Mouse (Mus musculus): ENCODE data around the gene Abcb1b. TPM values are rescaled to one million over a fixed set of nuclear protein-coding genes. Genes with fewer than 3 reads are reported as not detected.

Gene Abcb1b
- polyA plus RNA-seq, 1 experiment = 0.27 TPM

DNA sequence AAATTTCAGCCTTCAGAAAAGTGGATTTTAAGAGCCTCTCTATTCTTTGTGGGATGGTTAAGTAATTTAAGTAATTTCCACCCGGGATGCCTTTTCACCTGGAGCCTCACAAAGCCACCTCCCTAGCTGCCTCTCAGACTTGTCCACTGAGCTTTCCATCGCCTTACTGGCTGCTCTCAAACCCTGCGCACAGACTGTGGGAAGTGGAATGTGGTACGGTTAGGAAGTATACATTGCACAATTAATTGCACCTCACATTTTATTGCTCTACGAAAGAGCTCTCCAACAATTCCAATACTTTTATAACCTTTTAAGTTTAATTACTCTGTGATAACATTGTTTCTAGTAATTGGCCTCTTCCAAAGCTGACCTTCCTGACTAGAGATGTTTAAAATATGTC lies 68.4 kb downstream of the Abcb1b start:
- WGBS = 23% methylated on average over 5 of the region's 5 CpGs
- H3K27me3 ChIP-seq (ENCODE audit: control insufficient read depth, insufficient read depth, low read length) = no peaks in the 10 kb centered on the region
- TF ChIP-seq POLR2A (IDR thresholded peaks at IDR 0.05; ENCODE audit: low read depth, low read length) (no peak), CTCF (IDR thresholded peaks at IDR 0.05; ENCODE audit: extremely low read depth, insufficient read length, insufficient replicate concordance, low read depth, low read length) (no peak)

GRCm38 (mm10) chr5:8868019-8868418 lies 70.1 kb downstream of the Abcb1b start:
- Histone ChIP-seq H3K36me3 (ENCODE audit: control insufficient read depth, insufficient read depth, low read length) (no peaks in the 10 kb centered on the region), H3K27me3 (ENCODE audit: control insufficient read depth, insufficient read depth, low read length) (no peaks in the 10 kb centered on the region), H3K27ac (ENCODE audit: insufficient read depth, low read depth, low read length) (no peak overlapping the region), H3K4me3 (ENCODE audit: low read depth, low read length) (no peak overlapping the region), H3K4me1 (ENCODE audit: control insufficient read depth, insufficient read depth, insufficient read length, low read length) (peaks cover 1% of the 10 kb centered on the region; the same call in 1 of the 2 replicates)
- TF ChIP-seq CTCF (IDR thresholded peaks at IDR 0.05; ENCODE audit: extremely low read depth, insufficient read length, insufficient replicate concordance, low read depth, low read length) (peak; percentile 8; the same call in 1 of the 2 replicates), POLR2A (IDR thresholded peaks at IDR 0.05; ENCODE audit: low read depth, low read length) (no peak)
- 22% methylated on average over 1 of the region's 1 CpGs for WGBS

More for the DNA sequence above, 68.4 kb downstream of the Abcb1b start:
- H3K4me1 ChIP-seq (ENCODE audit: control insufficient read depth, insufficient read depth, insufficient read length, low read length) = peaks cover 1% of the 10 kb centered on the region; the same call in 1 of the 2 replicates
- no peak overlapping the region for H3K4me3 ChIP-seq (ENCODE audit: low read depth, low read length)
- no peaks in the 10 kb centered on the region for H3K36me3 ChIP-seq (ENCODE audit: control insufficient read depth, insufficient read depth, low read length)
- H3K27ac ChIP-seq (ENCODE audit: insufficient read depth, low read depth, low read length) = no peak overlapping the region

GRCm38 (mm10) chr5:8872979-8873915 lies 75.3 kb downstream of the Abcb1b start:
- Histone ChIP-seq H3K4me3 (ENCODE audit: low read depth, low read length) (no peak overlapping the region), H3K4me1 (ENCODE audit: control insufficient read depth, insufficient read depth, insufficient read length, low read length) (no peaks in the 10 kb centered on the region), H3K36me3 (ENCODE audit: control insufficient read depth, insufficient read depth, low read length) (no peaks in the 10 kb centered on the region), H3K27ac (ENCODE audit: insufficient read depth, low read depth, low read length) (no peak overlapping the region), H3K27me3 (ENCODE audit: control insufficient read depth, insufficient read depth, low read length) (no peaks in the 10 kb centered on the region)
- TF ChIP-seq POLR2A (IDR thresholded peaks at IDR 0.05; ENCODE audit: low read depth, low read length) (no peak), CTCF (IDR thresholded peaks at IDR 0.05; ENCODE audit: extremely low read depth, insufficient read length, insufficient replicate concordance, low read depth, low read length) (no peak)
- WGBS = 76% methylated on average over 6 of the region's 6 CpGs

- WGBS = 76% methylated on average over 2 of the region's 2 CpGs
- H3K36me3 ChIP-seq (ENCODE audit: control insufficient read depth, insufficient read depth, low read length) = no peaks in the 10 kb centered on the region
- TF ChIP-seq POLR2A (IDR thresholded peaks at IDR 0.05; ENCODE audit: low read depth, low read length) (no peak), CTCF (IDR thresholded peaks at IDR 0.05; ENCODE audit: extremely low read depth, insufficient read length, insufficient replicate concordance, low read depth, low read length) (no peak)
- H3K27me3 ChIP-seq (ENCODE audit: control insufficient read depth, insufficient read depth, low read length) = no peaks in the 10 kb centered on the region
- H3K27ac ChIP-seq (ENCODE audit: insufficient read depth, low read depth, low read length) = no peak overlapping the region
- no peak overlapping the region for H3K4me3 ChIP-seq (ENCODE audit: low read depth, low read length)
- no peaks in the 10 kb centered on the region for H3K4me1 ChIP-seq (ENCODE audit: control insufficient read depth, insufficient read depth, insufficient read length, low read length)
Observed at GRCm38 (mm10) chr5:8877086-8877485, 79.1 kb downstream of the Abcb1b start.

GRCm38 (mm10) chr5:8877800-8878199 lies 79.9 kb downstream of the Abcb1b start:
- TF ChIP-seq CTCF (IDR thresholded peaks at IDR 0.05; ENCODE audit: extremely low read depth, insufficient read length, insufficient replicate concordance, low read depth, low read length) (no peak), POLR2A (IDR thresholded peaks at IDR 0.05; ENCODE audit: low read depth, low read length) (no peak)
- Histone ChIP-seq H3K4me1 (ENCODE audit: control insufficient read depth, insufficient read depth, insufficient read length, low read length) (no peaks in the 10 kb centered on the region), H3K4me3 (ENCODE audit: low read depth, low read length) (no peak overlapping the region), H3K27me3 (ENCODE audit: control insufficient read depth, insufficient read depth, low read length) (no peaks in the 10 kb centered on the region), H3K27ac (ENCODE audit: insufficient read depth, low read depth, low read length) (no peak overlapping the region), H3K36me3 (ENCODE audit: control insufficient read depth, insufficient read depth, low read length) (no peaks in the 10 kb centered on the region)
- WGBS = 65% methylated on average over 5 of the region's 5 CpGs

DNA sequence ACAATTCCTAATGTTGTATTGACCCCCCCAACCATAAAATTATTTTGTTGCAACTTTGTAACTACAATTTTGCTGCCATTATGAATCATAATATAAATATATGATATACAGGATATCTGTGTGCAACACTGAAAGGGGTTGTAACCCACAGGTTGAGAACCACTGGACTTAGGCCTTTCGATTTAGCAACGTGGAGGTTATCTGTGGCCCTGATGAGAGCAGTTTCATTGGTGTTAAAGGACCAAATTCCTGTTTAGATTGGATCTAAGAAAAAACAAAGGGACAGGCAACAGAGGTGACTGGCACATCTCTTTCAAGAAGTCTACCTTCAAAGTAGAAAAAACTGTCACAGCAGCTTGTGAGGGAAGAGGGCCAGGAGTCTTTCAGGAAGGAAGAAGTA lies 87.9 kb downstream of the Abcb1b start:
- H3K4me3 ChIP-seq (ENCODE audit: low read depth, low read length) = no peak overlapping the region

More for the DNA sequence above, 87.9 kb downstream of the Abcb1b start:
- TF ChIP-seq POLR2A (IDR thresholded peaks at IDR 0.05; ENCODE audit: low read depth, low read length) (no peak), CTCF (IDR thresholded peaks at IDR 0.05; ENCODE audit: extremely low read depth, insufficient read length, insufficient replicate concordance, low read depth, low read length) (no peak)
- WGBS = 54% methylated on average over 2 of the region's 2 CpGs
- Histone ChIP-seq H3K4me1 (ENCODE audit: control insufficient read depth, insufficient read depth, insufficient read length, low read length) (no peaks in the 10 kb centered on the region), H3K27me3 (ENCODE audit: control insufficient read depth, insufficient read depth, low read length) (no peaks in the 10 kb centered on the region), H3K36me3 (ENCODE audit: control insufficient read depth, insufficient read depth, low read length) (no peaks in the 10 kb centered on the region), H3K27ac (ENCODE audit: insufficient read depth, low read depth, low read length) (no peak overlapping the region)

Measured in small intestine, adult 2 months (tissue).